Mouse (Mus musculus): ENCODE data around the gene H2afz. TPM values are rescaled to one million over a fixed set of nuclear protein-coding genes. Genes with fewer than 3 reads are reported as not detected.
"Not testable (repeated sequence)": the region's sequence is repeated elsewhere in the genome, so short reads cannot be mapped to it uniquely, and the experiment has no call there.

The H2afz gene
- total and polyA plus RNA-seq, 2 experiments from 2014 or later, result 567 to 814 TPM

DNA sequence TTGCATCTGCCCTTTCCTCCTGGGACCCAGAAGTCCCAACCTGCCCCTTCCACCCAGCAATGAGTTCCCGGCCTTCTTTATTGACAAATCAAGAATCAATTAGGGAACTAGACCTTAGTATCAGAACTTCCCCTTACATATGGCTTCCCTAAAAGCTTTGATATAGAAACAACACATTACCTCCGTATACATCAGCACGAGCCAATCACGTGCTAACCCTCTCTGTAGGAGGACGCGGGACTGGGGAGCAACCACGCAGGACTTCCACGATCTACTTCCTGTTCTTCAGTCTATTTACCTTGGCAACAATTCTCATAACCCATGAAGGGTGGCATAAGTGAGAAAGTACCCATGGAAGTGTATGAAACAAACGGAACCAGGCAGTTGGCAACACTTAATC lies 15.9 kb upstream of the H2afz start:
- H3K27ac ChIP-seq, result no peak overlapping the region
- no peaks in the 10 kb centered on the region for H3K9me3 ChIP-seq (ENCODE audit: low read length)

GRCm38 (mm10) chr3:137849697-137850096 lies 14.6 kb upstream of the H2afz start:
- H3K4me1 ChIP-seq (ENCODE audit: insufficient read depth, low read length), result no peaks in the 10 kb centered on the region
- no peaks in the 10 kb centered on the region for H3K9me3 ChIP-seq (ENCODE audit: low read length)
- no peak for ATAC-seq
- H3K9ac ChIP-seq (replicated peaks; ENCODE audit: low read length), result no peak overlapping the region
- no peak for DNase-seq (ENCODE audit: low spot score)
- 92% methylated on average over 5 of the region's 5 CpGs for WGBS
- no peak overlapping the region for H3K27ac ChIP-seq
- no peaks in the 10 kb centered on the region for H3K27me3 ChIP-seq (ENCODE audit: insufficient read depth, low read length)
- no peak overlapping the region for H3K4me3 ChIP-seq (ENCODE audit: low read length)
- no peak overlapping the region for H3K4me2 ChIP-seq (ENCODE audit: low read depth, low read length)
- no peaks in the 10 kb centered on the region for H3K36me3 ChIP-seq (ENCODE audit: insufficient read depth, low read length)
- TF ChIP-seq CTCF (IDR thresholded peaks at IDR 0.05; ENCODE audit: low read depth), result no peak

More for the DNA sequence above, 15.9 kb upstream of the H2afz start:
- no peak for DNase-seq (ENCODE audit: low spot score)
- Histone ChIP-seq H3K4me1 (ENCODE audit: insufficient read depth, low read length) (no peaks in the 10 kb centered on the region), H3K9ac (replicated peaks; ENCODE audit: low read length) (no peak overlapping the region), H3K27me3 (ENCODE audit: insufficient read depth, low read length) (no peaks in the 10 kb centered on the region), H3K36me3 (ENCODE audit: insufficient read depth, low read length) (no peaks in the 10 kb centered on the region), H3K4me3 (ENCODE audit: low read length) (no peak overlapping the region), H3K4me2 (ENCODE audit: low read depth, low read length) (no peak overlapping the region)
- no peak for TF ChIP-seq CTCF (IDR thresholded peaks at IDR 0.05; ENCODE audit: low read depth)
- ATAC-seq, result no peak
- WGBS, result 89% methylated on average over 9 of the region's 9 CpGs

GRCm38 (mm10) chr3:137851196-137851595 lies 13.1 kb upstream of the H2afz start:
- DNase-seq (ENCODE audit: low spot score), result no peak
- ATAC-seq, result no peak
- no peak overlapping the region for H3K4me3 ChIP-seq (ENCODE audit: low read length)
- no peak overlapping the region for H3K4me2 ChIP-seq (ENCODE audit: low read depth, low read length)
- no peak overlapping the region for H3K27ac ChIP-seq
- H3K27me3 ChIP-seq (ENCODE audit: insufficient read depth, low read length), result no peaks in the 10 kb centered on the region
- TF ChIP-seq CTCF (IDR thresholded peaks at IDR 0.05; ENCODE audit: low read depth), result no peak
- no peaks in the 10 kb centered on the region for H3K4me1 ChIP-seq (ENCODE audit: insufficient read depth, low read length)
- no peaks in the 10 kb centered on the region for H3K9me3 ChIP-seq (ENCODE audit: low read length)
- 87% methylated on average over 2 of the region's 2 CpGs for WGBS
- no peak overlapping the region for H3K9ac ChIP-seq (replicated peaks; ENCODE audit: low read length)
- no peaks in the 10 kb centered on the region for H3K36me3 ChIP-seq (ENCODE audit: insufficient read depth, low read length)

DNA sequence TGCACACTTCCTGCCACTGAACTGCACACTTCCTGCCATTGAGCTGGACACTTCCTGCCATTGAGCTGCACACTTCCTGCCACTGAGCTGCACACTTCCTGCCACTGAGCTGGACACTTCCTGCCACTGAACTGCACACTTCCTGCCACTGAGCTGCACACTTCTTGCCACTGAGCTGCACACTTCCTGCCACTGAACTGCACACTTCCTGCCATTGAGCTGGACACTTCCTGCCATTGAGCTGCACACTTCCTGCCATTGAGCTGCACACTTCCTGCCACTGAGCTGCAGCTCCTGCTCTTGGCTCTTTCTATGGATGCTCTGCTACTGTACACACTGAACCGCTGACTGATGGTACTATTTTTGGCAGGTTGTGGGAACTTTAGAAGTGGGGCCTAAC lies 11.3 kb upstream of the H2afz start:
- ATAC-seq; H3K9me3 ChIP-seq (ENCODE audit: low read length); H3K27me3 ChIP-seq (ENCODE audit: insufficient read depth, low read length); H3K27ac ChIP-seq; H3K4me3 ChIP-seq (ENCODE audit: low read length); H3K36me3 ChIP-seq (ENCODE audit: insufficient read depth, low read length); H3K4me2 ChIP-seq (ENCODE audit: low read depth, low read length); H3K4me1 ChIP-seq (ENCODE audit: insufficient read depth, low read length); H3K9ac ChIP-seq (replicated peaks; ENCODE audit: low read length); DNase-seq (ENCODE audit: low spot score): not testable (repeated sequence)
- 86% methylated on average over 1 of the region's 1 CpGs for WGBS

GRCm38 (mm10) chr3:137855328-137855727 lies 9.0 kb upstream of the H2afz start:
- DNase-seq (ENCODE audit: low spot score), result no peak

DNA sequence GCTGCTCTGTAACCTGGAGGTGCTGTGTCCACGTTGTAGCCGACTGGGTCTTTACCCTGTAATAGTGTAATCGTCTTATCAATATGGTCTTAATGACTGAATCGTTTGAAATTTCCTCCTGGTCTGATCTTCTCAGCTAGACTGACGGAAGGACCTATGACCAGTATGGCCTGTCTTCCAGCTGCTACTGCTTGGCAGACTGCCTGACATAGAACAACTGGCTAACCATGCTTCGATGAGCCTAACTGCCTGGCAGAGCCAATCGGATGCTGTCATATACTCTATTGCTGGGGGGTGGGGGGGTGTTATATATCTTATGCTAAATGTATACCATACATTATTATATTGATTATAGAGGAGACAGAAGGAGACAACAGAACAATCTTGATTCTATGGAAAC lies 8.2 kb upstream of the H2afz start:
- Histone ChIP-seq H3K9ac (replicated peaks; ENCODE audit: low read length) (no peak overlapping the region), H3K27me3 (ENCODE audit: insufficient read depth, low read length) (no peaks in the 10 kb centered on the region), H3K9me3 (ENCODE audit: low read length) (no peaks in the 10 kb centered on the region), H3K4me3 (ENCODE audit: low read length) (no peak overlapping the region), H3K4me1 (ENCODE audit: insufficient read depth, low read length) (no peaks in the 10 kb centered on the region), H3K27ac (no peak overlapping the region), H3K4me2 (ENCODE audit: low read depth, low read length) (no peak overlapping the region), H3K36me3 (ENCODE audit: insufficient read depth, low read length) (no peaks in the 10 kb centered on the region)
- no peak for DNase-seq (ENCODE audit: low spot score)
- TF ChIP-seq CTCF (IDR thresholded peaks at IDR 0.05; ENCODE audit: low read depth), result no peak
- WGBS, result 71% methylated on average over 7 of the region's 7 CpGs
- ATAC-seq, result no peak

More at GRCm38 (mm10) chr3:137855328-137855727, 9.0 kb upstream of the H2afz start:
- peak; percentile 56; the same call in 1 of the 2 replicates for ATAC-seq
- H3K9me3 ChIP-seq (ENCODE audit: low read length), result no peaks in the 10 kb centered on the region
- no peaks in the 10 kb centered on the region for H3K36me3 ChIP-seq (ENCODE audit: insufficient read depth, low read length)
- no peak overlapping the region for H3K4me2 ChIP-seq (ENCODE audit: low read depth, low read length)
- no peak overlapping the region for H3K9ac ChIP-seq (replicated peaks; ENCODE audit: low read length)
- H3K27me3 ChIP-seq (ENCODE audit: insufficient read depth, low read length), result no peaks in the 10 kb centered on the region
- no peaks in the 10 kb centered on the region for H3K4me1 ChIP-seq (ENCODE audit: insufficient read depth, low read length)
- no peak overlapping the region for H3K27ac ChIP-seq
- TF ChIP-seq CTCF (IDR thresholded peaks at IDR 0.05; ENCODE audit: low read depth), result no peak
- 68% methylated on average over 3 of the region's 3 CpGs for WGBS
- H3K4me3 ChIP-seq (ENCODE audit: low read length), result no peak overlapping the region

DNA sequence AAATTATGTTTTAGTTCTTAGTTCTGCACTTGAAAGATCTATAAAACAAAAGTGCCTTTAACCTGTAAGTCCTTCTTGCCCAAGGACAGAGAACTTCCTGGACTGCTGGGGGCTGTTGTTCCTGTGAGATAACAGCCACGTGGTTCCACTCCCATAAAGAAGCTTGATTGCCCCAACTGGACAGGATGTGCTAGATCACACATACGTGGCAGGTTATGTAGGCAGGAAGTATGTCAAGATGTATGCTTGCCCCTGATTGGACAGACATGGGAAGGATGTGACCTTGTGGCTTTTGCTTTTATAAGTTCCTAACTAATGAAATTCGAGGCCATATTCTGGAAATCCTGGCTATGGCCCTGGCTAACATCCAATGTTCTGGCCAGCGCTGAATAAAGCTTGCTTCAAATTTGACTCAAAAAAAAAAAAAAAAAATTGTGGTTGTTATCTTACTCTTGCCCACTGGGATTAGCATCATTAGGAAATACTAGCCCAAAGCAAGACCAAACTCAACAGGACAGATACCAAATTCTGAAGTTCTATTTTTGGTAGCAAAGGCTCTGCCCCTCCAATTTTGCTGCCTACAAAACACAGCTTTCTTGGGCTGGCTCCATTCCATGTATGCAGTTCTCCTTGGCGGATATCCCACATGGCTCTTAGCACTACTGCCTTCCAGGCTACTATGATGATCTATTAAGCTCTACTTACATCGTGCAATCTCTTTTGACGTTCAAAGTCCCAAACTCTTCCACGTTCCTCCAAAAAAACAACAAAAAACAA lies 3.7 kb upstream of the H2afz start:
- Histone ChIP-seq H3K4me2 (ENCODE audit: low read depth, low read length) (no peak overlapping the region), H3K4me1 (ENCODE audit: insufficient read depth, low read length) (no peaks in the 10 kb centered on the region), H3K27me3 (ENCODE audit: insufficient read depth, low read length) (no peaks in the 10 kb centered on the region), H3K36me3 (ENCODE audit: insufficient read depth, low read length) (no peaks in the 10 kb centered on the region), H3K4me3 (ENCODE audit: low read length) (no peak overlapping the region), H3K9me3 (ENCODE audit: low read length) (no peaks in the 10 kb centered on the region), H3K9ac (replicated peaks; ENCODE audit: low read length) (no peak overlapping the region), H3K27ac (no peak overlapping the region)
- 73% methylated on average over 8 of the region's 8 CpGs for WGBS
- peak; percentile 17 for DNase-seq (ENCODE audit: low spot score)
- no peak for ATAC-seq
- no peak for TF ChIP-seq CTCF (IDR thresholded peaks at IDR 0.05; ENCODE audit: low read depth)

Data from hindbrain, postnatal 0 days (tissue).